Mouse (Mus musculus) stomach, embryonic 15.5 days (tissue): ENCODE measurements around the gene Vav3. TPM values are rescaled to one million over a fixed set of nuclear protein-coding genes. Genes with fewer than 3 reads are reported as not detected.

Experiments used
- polyA plus RNA-seq: library from polyadenylated mRNA; unstranded; fragments of >200 nt; fragmentation: Nextera tagmentation; extraction: Ambion mirVana; gene quantifications from 2 replicates; pipeline ENCODE4 v1.2.1, GENCODE M21; 2015

The Vav3 gene
- polyA plus RNA-seq, 1 experiment from 2014 or later = 17.5 TPM

Other genes with a start within 250 kb of the Vav3 start
- gene Slc25a24, start 217.5 kb upstream of the Vav3 start, polyA plus RNA-seq = 35.5 and 40.2 TPM in 2 replicates